Mouse (Mus musculus) lung, postnatal 0 days (tissue): Measurements from ENCODE around the gene Prelid1.

Experiments
- CTCF ChIP-seq: IDR thresholded peaks from 2 replicates; pipeline ENCODE4 v1.5.1; 2016; ENCODE audit warnings: antibody characterized with exemption, mild to moderate bottlenecking
- EP300 ChIP-seq: IDR thresholded peaks from 2 replicates; pipeline ENCODE4 v1.6.1; 2016; ENCODE audit warnings: antibody characterized with exemption, mild to moderate bottlenecking, control low read depth

DNA sequence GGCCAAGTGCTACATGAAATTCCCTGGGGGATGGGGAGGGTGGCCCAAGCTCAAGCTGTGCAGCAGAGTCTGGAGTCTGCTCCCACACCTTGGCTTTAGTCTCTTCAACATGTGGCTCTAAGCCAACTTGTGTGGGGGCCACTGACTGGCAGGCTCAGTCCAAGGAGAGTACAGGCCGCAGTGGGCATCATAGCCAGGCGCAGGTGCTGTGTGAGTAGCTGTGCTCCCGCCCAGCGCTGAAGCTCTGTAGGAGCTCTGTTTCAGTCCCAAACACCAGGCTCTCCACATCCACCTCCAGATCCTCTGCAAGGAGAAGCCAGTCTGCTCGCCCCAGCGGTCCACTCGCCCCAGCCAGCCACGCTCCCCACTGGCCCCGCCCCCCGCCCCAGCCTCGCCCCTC, 5.3 kb downstream of the Prelid1 start:
- TF ChIP-seq CTCF (no peak), EP300 (no peak)
